Mouse (Mus musculus) liver, postnatal 0 days (tissue): ENCODE measurements around the gene Dmrta2.

Source experiments
- CTCF ChIP-seq: sonication (generic); IDR thresholded peaks from 2 replicates; pipeline ENCODE4 v1.5.1; 2016; ENCODE audit warnings: antibody characterized with exemption, low read depth
- EP300 ChIP-seq: IDR thresholded peaks from 2 replicates; pipeline ENCODE4 v1.6.1; 2016; ENCODE audit warnings: antibody characterized with exemption, low read depth, mild to moderate bottlenecking

DNA sequence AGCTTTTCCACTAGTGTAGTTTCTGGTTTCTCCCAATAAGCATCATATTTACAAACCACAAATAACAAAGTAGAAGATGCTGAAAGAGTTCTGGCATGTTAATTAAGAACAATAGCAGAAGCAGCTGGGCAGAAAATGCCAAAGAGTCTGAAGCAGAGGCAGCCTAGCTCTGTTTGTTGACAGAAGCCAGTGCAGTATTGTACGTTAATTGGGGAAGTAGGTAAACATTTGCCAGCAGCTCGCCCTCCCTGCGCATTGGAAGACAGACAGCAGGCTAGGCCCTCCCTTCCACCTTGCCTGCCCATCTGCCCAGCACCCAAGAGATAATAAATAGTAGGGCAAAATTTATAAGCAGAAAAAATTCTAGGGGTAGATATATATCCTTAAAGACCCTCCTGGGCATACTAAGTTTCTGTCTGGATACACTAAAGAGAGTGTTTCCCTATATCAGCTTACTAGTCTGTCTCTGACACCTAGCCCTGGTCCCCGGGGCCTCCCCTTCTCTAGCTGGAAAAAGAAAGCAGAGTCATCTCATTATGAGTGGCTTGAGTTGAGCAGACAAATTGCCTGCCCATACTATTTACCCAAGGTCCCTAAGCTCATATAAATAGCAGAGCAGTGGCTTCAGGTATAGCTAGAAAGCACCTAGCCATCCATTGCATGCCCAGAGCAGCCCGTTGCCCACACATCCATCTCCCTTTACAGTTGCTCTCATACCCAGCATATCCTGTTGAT, 17.5 kb upstream of the Dmrta2 start:
- TF ChIP-seq CTCF (no peak), EP300 (no peak)
